Mouse (Mus musculus) cerebellum, adult 2 months (tissue): Measurements from ENCODE around the gene 4930470P17Rik. TPM values are rescaled to one million over a fixed set of nuclear protein-coding genes. Genes with fewer than 3 reads are reported as not detected.
"Not testable (repeated sequence)": the region's sequence is repeated elsewhere in the genome, so short reads cannot be mapped to it uniquely, and the experiment has no call there.

Source experiments
- DNase-seq, 2 experiments: peaks; one replicate each; pipeline ENCODE4 v3.0.0; 2021
- H3K27ac ChIP-seq: fragments of 200-500 bp; 2 replicates; pipeline ENCODE4 v1.5.1; 2012; ENCODE audit warnings: low read length, control low read depth, inconsistent platforms; ENCODE audit not compliant: insufficient read depth
- H3K27me3 ChIP-seq: fragments of 200-500 bp; 2 replicates; pipeline ENCODE4 v1.6.1; 2012; ENCODE audit warnings: inconsistent platforms, mild to moderate bottlenecking, low read length, moderate library complexity; ENCODE audit not compliant: control insufficient read depth, insufficient read depth
- H3K4me1 ChIP-seq: fragments of 200-500 bp; 2 replicates; pipeline ENCODE4 v1.6.1; 2011; ENCODE audit warnings: low read length; ENCODE audit not compliant: control insufficient read depth, insufficient read depth
- H3K4me3 ChIP-seq: fragments of 200-500 bp; replicated peaks from 2 replicates; pipeline ENCODE3; 2011; ENCODE audit warnings: mild to moderate bottlenecking, low read depth, low read length, control low read depth; ENCODE audit not compliant: insufficient read depth
- CTCF ChIP-seq: fragments of 200-500 bp; IDR thresholded peaks from 2 replicates; pipeline ENCODE4 v1.5.1; 2011; ENCODE audit warnings: low read depth, mild to moderate bottlenecking, control low read depth, low read length, moderate library complexity, borderline replicate concordance; ENCODE audit not compliant: insufficient read depth
- POLR2A ChIP-seq: fragments of 200-500 bp; IDR thresholded peaks from 2 replicates; pipeline ENCODE4 v1.6.1; 2011; ENCODE audit warnings: low read length, control low read depth, borderline replicate concordance; ENCODE audit not compliant: insufficient read depth
- WGBS: fragments of 180-500 bp; shearing (Covaris S2); methylation state at CpG from one replicate; pipeline ENCODE4 v1.1.7; 2018; 5-methylcytosine and 5-hydroxymethylcytosine counted together
- polyA plus RNA-seq: library from polyadenylated mRNA; depleted of rRNA; stranded (reverse); fragments of >200 nt; gene quantifications from 2 replicates; pipeline ENCODE4 v1.2.3, GENCODE M21; 2012

4930470P17Rik gene
- polyA plus RNA-seq, 1 experiment, result not detected

- H3K27ac ChIP-seq, result no peak overlapping the region
- H3K27me3 ChIP-seq, result no peaks in the 10 kb centered on the region; the same call in 1 of the 2 replicates
- no peaks in the 10 kb centered on the region for H3K4me1 ChIP-seq
- no peak overlapping the region for H3K4me3 ChIP-seq
- DNase-seq, result no peak
- 98% methylated on average over 1 of the region's 1 CpGs for WGBS
- TF ChIP-seq POLR2A (no peak), CTCF (no peak)
Measured at GRCm38 (mm10) chr2:170631375-170631774, 29.6 kb upstream of the 4930470P17Rik start.

- 70% methylated on average over 11 of the region's 11 CpGs for WGBS
- TF ChIP-seq CTCF (no peak), POLR2A (no peak)
- Histone ChIP-seq H3K4me3 (no peak overlapping the region), H3K4me1 (no peaks in the 10 kb centered on the region), H3K27me3 (no peaks in the 10 kb centered on the region; the same call in 1 of the 2 replicates), H3K27ac (no peak overlapping the region)
- DNase-seq, result no peak
Measured at GRCm38 (mm10) chr2:170630553-170630952, 28.7 kb upstream of the 4930470P17Rik start.

GRCm38 (mm10) chr2:170627991-170628390 lies 26.2 kb upstream of the 4930470P17Rik start:
- not testable (repeated sequence) for H3K4me3 ChIP-seq, H3K27ac ChIP-seq, H3K4me1 ChIP-seq, H3K27me3 ChIP-seq, DNase-seq
- 78% methylated on average over 11 of the region's 11 CpGs for WGBS

- not testable (repeated sequence) for H3K27me3 ChIP-seq, H3K4me3 ChIP-seq, DNase-seq, H3K4me1 ChIP-seq, H3K27ac ChIP-seq
- 94% methylated on average over 1 of the region's 1 CpGs for WGBS
Measured at GRCm38 (mm10) chr2:170624201-170624880, 22.5 kb upstream of the 4930470P17Rik start.

- no peak for TF ChIP-seq POLR2A
- WGBS, result 92% methylated on average over 13 of the region's 13 CpGs
- no peak for DNase-seq
- Histone ChIP-seq H3K4me1 (no peaks in the 10 kb centered on the region), H3K27me3 (no peaks in the 10 kb centered on the region; the same call in 1 of the 2 replicates), H3K4me3 (no peak overlapping the region), H3K27ac (no peak overlapping the region)
Measured at GRCm38 (mm10) chr2:170622985-170623384, 21.2 kb upstream of the 4930470P17Rik start.

GRCm38 (mm10) chr2:170618862-170619492 lies 17.2 kb upstream of the 4930470P17Rik start:
- TF ChIP-seq CTCF, result no peak
- no peak for TF ChIP-seq POLR2A
- DNase-seq, result no peak
- Histone ChIP-seq H3K4me1 (no peaks in the 10 kb centered on the region), H3K4me3 (no peak overlapping the region), H3K27ac (no peak overlapping the region), H3K27me3 (no peaks in the 10 kb centered on the region)
- WGBS, result 37% methylated on average over 12 of the region's 12 CpGs

- DNase-seq, H3K4me3 ChIP-seq, H3K4me1 ChIP-seq, H3K27me3 ChIP-seq, H3K27ac ChIP-seq: not testable (repeated sequence)
- WGBS, result 82% methylated on average over 5 of the region's 5 CpGs
Measured at GRCm38 (mm10) chr2:170611794-170612193, 10.0 kb upstream of the 4930470P17Rik start.

- H3K4me1 ChIP-seq, result no peaks in the 10 kb centered on the region
- H3K27me3 ChIP-seq, result no peaks in the 10 kb centered on the region; the same call in 1 of the 2 replicates
- no peak overlapping the region for H3K4me3 ChIP-seq
- WGBS, result 80% methylated on average over 5 of the region's 5 CpGs
- no peak for DNase-seq
- TF ChIP-seq POLR2A (no peak), CTCF (no peak)
- no peak overlapping the region for H3K27ac ChIP-seq
Measured at GRCm38 (mm10) chr2:170601171-170601570, 646 bp downstream of the 4930470P17Rik start.

- no peaks in the 10 kb centered on the region for H3K4me1 ChIP-seq
- no peak for TF ChIP-seq POLR2A
- TF ChIP-seq CTCF, result peak; percentile 26; the same call in 1 of the 2 replicates
- no peak overlapping the region for H3K4me3 ChIP-seq
- H3K27me3 ChIP-seq, result no peaks in the 10 kb centered on the region
- no peak overlapping the region for H3K27ac ChIP-seq
- DNase-seq, result no peak
- 21% methylated on average over 2 of the region's 2 CpGs for WGBS
Measured at GRCm38 (mm10) chr2:170597586-170597985, 4.2 kb downstream of the 4930470P17Rik start.
